Mouse (Mus musculus) hindbrain, embryonic 13.5 days (tissue): ENCODE measurements around the gene Trpv4. TPM values are rescaled to one million over a fixed set of nuclear protein-coding genes. Genes with fewer than 3 reads are reported as not detected.

Source experiments
- ATAC-seq: fragments of 200-750 bp; cut with Nextera tagmentation; 2 replicates; pipeline ENCODE4 v1.8.0; 2017; ENCODE audit warnings: moderate TSS enrichment; ENCODE audit not compliant: low FRiP score
- H3K27ac ChIP-seq: fragments of 300-500 bp; sonication (generic); 2 replicates; pipeline ENCODE4 v1.5.1; 2015; ENCODE audit warnings: inconsistent platforms, mild to moderate bottlenecking, moderate library complexity
- H3K27me3 ChIP-seq: fragments of 300-500 bp; sonication (generic); 2 replicates; pipeline ENCODE4 v1.6.1; 2015; ENCODE audit warnings: mild to moderate bottlenecking, inconsistent platforms
- H3K36me3 ChIP-seq: fragments of 300-500 bp; sonication (generic); 2 replicates; pipeline ENCODE4 v1.6.1; 2015; ENCODE audit warnings: mild to moderate bottlenecking, inconsistent platforms
- H3K4me1 ChIP-seq: fragments of 300-500 bp; sonication (generic); replicated peaks from 2 replicates; pipeline ENCODE4 v1.6.1; 2015; ENCODE audit warnings: inconsistent platforms
- H3K4me2 ChIP-seq: fragments of 300-500 bp; sonication (generic); 2 replicates; pipeline ENCODE4 v1.6.1; 2015; ENCODE audit warnings: inconsistent platforms, mild to moderate bottlenecking, moderate library complexity
- H3K4me3 ChIP-seq: fragments of 300-500 bp; sonication (generic); 2 replicates; pipeline ENCODE4 v1.5.1; 2015; ENCODE audit warnings: mild to moderate bottlenecking, inconsistent platforms
- H3K9ac ChIP-seq: fragments of 300-500 bp; sonication (generic); 2 replicates; pipeline ENCODE4 v1.6.1; 2015; ENCODE audit warnings: mild to moderate bottlenecking, inconsistent platforms
- H3K9me3 ChIP-seq: fragments of 300-500 bp; sonication (generic); 2 replicates; pipeline ENCODE4 v1.6.1; 2016; ENCODE audit warnings: inconsistent platforms
- WGBS: fragments of 180-500 bp; shearing (Covaris S2); methylation state at CpG from one replicate; pipeline ENCODE4 v1.1.7; 2015; 5-methylcytosine and 5-hydroxymethylcytosine counted together
- polyA plus RNA-seq: library from polyadenylated mRNA; unstranded; fragments of >200 nt; fragmentation: Nextera tagmentation; extraction: Ambion mirVana; gene quantifications from 2 replicates; pipeline ENCODE4 v1.2.1, GENCODE M21; 2015

The Trpv4 gene
- polyA plus RNA-seq, 1 experiment from 2014 or later: 0.65 TPM

- Histone ChIP-seq H3K27ac (no peak overlapping the region), H3K4me1 (peaks cover 56% of the 10 kb centered on the region), H3K9ac (no peak overlapping the region), H3K36me3 (peaks cover 16% of the 10 kb centered on the region), H3K27me3 (0 out of 2 replicates have a peak, but pooled peaks cover 12% of the 10 kb centered on the region), H3K4me2 (no peak overlapping the region), H3K4me3 (no peak overlapping the region), H3K9me3 (no peaks in the 10 kb centered on the region)
- WGBS: 89% methylated on average over 10 of the region's 10 CpGs
- no peak for ATAC-seq
Observed at GRCm38 (mm10) chr5:114611256-114611655, 47.0 kb downstream of the Trpv4 start.

GRCm38 (mm10) chr5:114608516-114608915 lies 49.7 kb downstream of the Trpv4 start:
- no peak overlapping the region for H3K9ac ChIP-seq
- H3K9me3 ChIP-seq: no peaks in the 10 kb centered on the region
- 0 out of 2 replicates have a peak, but pooled peaks cover 12% of the 10 kb centered on the region for H3K27me3 ChIP-seq
- ATAC-seq: peak; percentile 36
- 7% methylated on average over 12 of the region's 12 CpGs for WGBS
- peaks cover 16% of the 10 kb centered on the region for H3K36me3 ChIP-seq
- H3K27ac ChIP-seq: peak overlapping the region; percentile 78
- peaks cover 78% of the 10 kb centered on the region for H3K4me1 ChIP-seq
- no peak overlapping the region for H3K4me3 ChIP-seq
- H3K4me2 ChIP-seq: no peak overlapping the region

GRCm38 (mm10) chr5:114607651-114608050 lies 50.6 kb downstream of the Trpv4 start:
- WGBS: 45% methylated on average over 8 of the region's 8 CpGs
- 0 out of 2 replicates have a peak, but pooled peaks cover 12% of the 10 kb centered on the region for H3K27me3 ChIP-seq
- no peaks in the 10 kb centered on the region for H3K9me3 ChIP-seq
- H3K4me3 ChIP-seq: no peak overlapping the region
- peaks cover 16% of the 10 kb centered on the region for H3K36me3 ChIP-seq
- no peak overlapping the region for H3K9ac ChIP-seq
- no peak overlapping the region for H3K4me2 ChIP-seq
- peak overlapping the region; percentile 78 for H3K27ac ChIP-seq
- peaks cover 77% of the 10 kb centered on the region for H3K4me1 ChIP-seq
- 0 out of 2 replicates have a peak, but pooled peaks have one; percentile 1 for ATAC-seq

GRCm38 (mm10) chr5:114605981-114606380 lies 52.2 kb downstream of the Trpv4 start:
- Histone ChIP-seq H3K9ac (peak overlapping the region; percentile 0; the same call in 1 of the 2 replicates), H3K9me3 (no peaks in the 10 kb centered on the region), H3K4me1 (peaks cover 74% of the 10 kb centered on the region), H3K4me3 (no peak overlapping the region), H3K36me3 (peaks cover 3% of the 10 kb centered on the region), H3K27me3 (0 out of 2 replicates have a peak, but pooled peaks cover 12% of the 10 kb centered on the region), H3K27ac (peak overlapping the region; percentile 85), H3K4me2 (no peak overlapping the region)
- 77% methylated on average over 6 of the region's 6 CpGs for WGBS
- no peak for ATAC-seq

DNA sequence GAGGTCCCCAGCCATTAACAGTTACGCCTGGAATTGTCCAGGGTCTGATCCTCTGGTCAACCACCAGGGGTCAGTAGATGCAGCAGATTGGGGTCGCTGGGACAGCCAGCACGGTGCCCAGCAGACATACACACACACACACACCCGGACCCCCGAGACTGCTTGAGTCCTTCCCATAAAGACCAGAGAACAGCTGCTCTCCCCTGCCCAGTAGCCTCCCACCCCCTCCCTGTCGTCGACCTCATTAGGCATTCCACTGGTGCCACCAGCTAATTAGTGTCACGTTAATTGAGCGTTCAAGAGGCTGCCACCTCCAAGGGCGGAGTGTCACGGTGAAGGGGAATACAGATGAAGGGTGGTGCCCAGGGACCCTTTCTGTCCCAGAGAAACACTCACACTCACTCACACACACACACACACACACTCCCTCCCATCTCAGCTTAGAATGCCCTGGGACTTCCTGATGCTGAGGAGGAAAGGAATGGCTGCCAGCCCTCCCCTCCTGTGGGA lies 53.4 kb downstream of the Trpv4 start:
- ATAC-seq: peak; percentile 50
- Histone ChIP-seq H3K4me1 (peaks cover 69% of the 10 kb centered on the region), H3K9ac (no peak overlapping the region), H3K9me3 (no peaks in the 10 kb centered on the region), H3K4me3 (no peak overlapping the region), H3K27me3 (0 out of 2 replicates have a peak, but pooled peaks cover 4% of the 10 kb centered on the region), H3K36me3 (no peaks in the 10 kb centered on the region), H3K27ac (peak overlapping the region; percentile 85), H3K4me2 (peak overlapping the region; percentile 30)
- WGBS: 10% methylated on average over 9 of the region's 11 CpGs

DNA sequence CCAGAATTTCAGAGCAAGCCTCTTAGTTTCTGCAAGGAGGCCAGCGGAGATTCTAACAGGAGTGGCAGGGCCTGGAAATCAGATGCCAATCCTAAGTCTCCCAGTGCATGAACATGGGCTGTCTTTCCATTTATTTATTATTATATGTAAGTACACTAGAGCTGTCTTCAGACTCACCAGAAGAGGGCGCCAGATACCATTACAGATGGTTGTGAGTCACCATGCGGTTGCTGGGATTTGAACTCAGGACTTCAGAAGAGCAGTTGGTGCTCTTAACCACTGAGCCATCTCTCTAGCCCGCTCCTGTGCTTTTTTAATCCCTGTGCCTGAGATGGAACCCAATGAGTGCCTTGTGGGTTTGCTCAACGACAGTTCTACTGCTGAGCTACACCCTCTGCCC lies 54.2 kb downstream of the Trpv4 start:
- 81% methylated on average over 5 of the region's 5 CpGs for WGBS
- H3K36me3 ChIP-seq: no peaks in the 10 kb centered on the region
- H3K9me3 ChIP-seq: no peaks in the 10 kb centered on the region
- H3K9ac ChIP-seq: no peak overlapping the region
- 0 out of 2 replicates have a peak, but pooled peaks cover under 1% of the 10 kb centered on the region for H3K27me3 ChIP-seq
- H3K4me2 ChIP-seq: no peak overlapping the region
- H3K27ac ChIP-seq: no peak overlapping the region
- H3K4me1 ChIP-seq: peaks cover 67% of the 10 kb centered on the region
- H3K4me3 ChIP-seq: no peak overlapping the region
- no peak for ATAC-seq

DNA sequence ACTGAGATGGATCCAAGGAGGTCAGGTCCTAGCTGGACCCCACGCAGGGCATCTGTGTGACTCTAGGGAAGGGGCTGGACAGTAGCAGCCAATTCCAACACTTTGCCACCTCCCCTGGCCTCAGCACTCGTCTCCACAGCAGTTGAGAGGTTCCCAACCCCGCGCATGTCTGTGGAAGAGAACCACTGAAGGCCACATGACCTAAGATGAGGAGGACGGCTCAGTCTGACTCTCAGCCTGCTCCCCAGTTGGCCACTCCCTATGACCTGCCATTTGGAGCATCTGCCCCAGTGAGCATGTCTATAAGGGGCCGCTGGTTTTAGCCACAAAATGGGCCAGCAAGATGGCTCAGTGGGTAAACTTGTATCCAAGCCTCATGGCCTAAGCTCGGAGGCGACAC lies 56.2 kb downstream of the Trpv4 start:
- Histone ChIP-seq H3K4me3 (no peak overlapping the region), H3K9me3 (no peaks in the 10 kb centered on the region), H3K36me3 (no peaks in the 10 kb centered on the region), H3K27me3 (0 out of 2 replicates have a peak, but pooled peaks cover 2% of the 10 kb centered on the region), H3K4me1 (peaks cover 56% of the 10 kb centered on the region), H3K4me2 (no peak overlapping the region), H3K9ac (no peak overlapping the region), H3K27ac (no peak overlapping the region)
- no peak for ATAC-seq
- 80% methylated on average over 8 of the region's 8 CpGs for WGBS

DNA sequence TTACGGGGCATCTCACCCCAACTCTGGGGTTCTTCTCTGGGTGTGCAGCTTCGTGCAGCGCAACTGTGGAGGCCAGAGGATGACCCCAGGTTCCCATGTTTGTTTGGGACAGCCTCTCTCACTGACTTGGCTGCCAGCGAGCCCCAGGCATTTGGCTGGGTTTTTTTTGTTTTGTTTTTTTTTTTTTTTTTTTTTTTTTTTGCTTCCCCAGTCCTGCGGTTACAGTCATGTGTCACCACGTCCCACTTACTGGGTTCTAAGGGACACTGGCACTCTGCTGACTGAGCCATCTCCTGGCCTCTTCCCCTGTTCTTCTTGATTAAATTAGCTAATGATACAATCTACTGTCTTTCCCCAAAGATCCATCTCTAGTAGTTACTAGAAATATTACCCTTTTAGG lies 60.6 kb downstream of the Trpv4 start:
- H3K4me3 ChIP-seq: no peak overlapping the region
- H3K27ac ChIP-seq: 0 out of 2 replicates have a peak overlapping the region, but pooled peaks have one; percentile 35
- peaks cover 55% of the 10 kb centered on the region for H3K4me1 ChIP-seq
- H3K9me3 ChIP-seq: no peaks in the 10 kb centered on the region
- H3K4me2 ChIP-seq: no peak overlapping the region
- 0 out of 2 replicates have a peak overlapping the region, but pooled peaks have one; percentile 25 for H3K9ac ChIP-seq
- H3K27me3 ChIP-seq: 0 out of 2 replicates have a peak, but pooled peaks cover 4% of the 10 kb centered on the region
- ATAC-seq: no peak
- peaks cover 15% of the 10 kb centered on the region for H3K36me3 ChIP-seq
- 51% methylated on average over 6 of the region's 6 CpGs for WGBS

GRCm38 (mm10) chr5:114597222-114597621 lies 61.0 kb downstream of the Trpv4 start:
- Histone ChIP-seq H3K9me3 (no peaks in the 10 kb centered on the region), H3K36me3 (peaks cover 15% of the 10 kb centered on the region), H3K9ac (0 out of 2 replicates have a peak overlapping the region, but pooled peaks have one; percentile 25), H3K4me2 (no peak overlapping the region), H3K27ac (0 out of 2 replicates have a peak overlapping the region, but pooled peaks have one; percentile 35), H3K4me3 (no peak overlapping the region), H3K27me3 (0 out of 2 replicates have a peak, but pooled peaks cover 4% of the 10 kb centered on the region), H3K4me1 (peaks cover 55% of the 10 kb centered on the region)
- no peak for ATAC-seq
- 55% methylated on average over 8 of the region's 8 CpGs for WGBS

- no peak overlapping the region for H3K4me3 ChIP-seq
- 19% methylated on average over 10 of the region's 10 CpGs for WGBS
- peaks cover 15% of the 10 kb centered on the region for H3K36me3 ChIP-seq
- H3K4me1 ChIP-seq: peaks cover 56% of the 10 kb centered on the region
- peak overlapping the region; percentile 35 for H3K27ac ChIP-seq
- no peak for ATAC-seq
- no peak overlapping the region for H3K9ac ChIP-seq
- H3K4me2 ChIP-seq: no peak overlapping the region
- H3K27me3 ChIP-seq: 0 out of 2 replicates have a peak, but pooled peaks cover 4% of the 10 kb centered on the region
- no peaks in the 10 kb centered on the region for H3K9me3 ChIP-seq
Observed at GRCm38 (mm10) chr5:114596604-114597003, 61.6 kb downstream of the Trpv4 start.

- Histone ChIP-seq H3K27ac (no peak overlapping the region), H3K36me3 (peaks cover 15% of the 10 kb centered on the region), H3K9ac (no peak overlapping the region), H3K4me2 (no peak overlapping the region), H3K4me3 (no peak overlapping the region), H3K4me1 (peaks cover 73% of the 10 kb centered on the region), H3K27me3 (0 out of 2 replicates have a peak, but pooled peaks cover 4% of the 10 kb centered on the region), H3K9me3 (no peaks in the 10 kb centered on the region)
- WGBS: 84% methylated on average over 15 of the region's 15 CpGs
- no peak for ATAC-seq
Observed at GRCm38 (mm10) chr5:114594741-114595241, 63.4 kb downstream of the Trpv4 start.

- H3K9me3 ChIP-seq: no peaks in the 10 kb centered on the region
- peaks cover 75% of the 10 kb centered on the region for H3K4me1 ChIP-seq
- no peak overlapping the region for H3K4me3 ChIP-seq
- WGBS: 88% methylated on average over 5 of the region's 5 CpGs
- ATAC-seq: no peak
- H3K27ac ChIP-seq: peak overlapping the region; percentile 44; the same call in 1 of the 2 replicates
- peaks cover 15% of the 10 kb centered on the region for H3K36me3 ChIP-seq
- H3K4me2 ChIP-seq: no peak overlapping the region
- H3K9ac ChIP-seq: no peak overlapping the region
- 0 out of 2 replicates have a peak, but pooled peaks cover 3% of the 10 kb centered on the region for H3K27me3 ChIP-seq
Observed at GRCm38 (mm10) chr5:114593949-114594348, 64.3 kb downstream of the Trpv4 start.
